Mouse (Mus musculus) CH12.LX (cell line): Measurements from ENCODE around the gene Wdfy3. TPM values are rescaled to one million over a fixed set of nuclear protein-coding genes. Genes with fewer than 3 reads are reported as not detected.

Source experiments
- DNase-seq: peaks from one replicate; pipeline ENCODE4 v3.0.0-alpha.2; 2013; ENCODE audit errors: extremely low read depth
- H3K27ac ChIP-seq: 2 replicates; pipeline ENCODE4 v1.5.1; 2012; ENCODE audit warnings: low read depth, mild to moderate bottlenecking, control low read depth, moderate library complexity; ENCODE audit not compliant: insufficient read depth
- H3K27me3 ChIP-seq: replicated peaks from 2 replicates; pipeline ENCODE3; 2012; ENCODE audit warnings: inconsistent platforms
- H3K36me3 ChIP-seq, 2 experiments: replicated peaks in 1 of 2; 2 replicates each; pipeline versions ENCODE3 to v1.6.1; 2012; ENCODE audit warnings: inconsistent platforms in 1 of 2, low read length in 1 of 2, mild to moderate bottlenecking in 1 of 2, mixed read lengths in 1 of 2, moderate library complexity in 1 of 2; ENCODE audit not compliant: control insufficient read depth in 1 of 2, insufficient read depth in 1 of 2
- H3K4me1 ChIP-seq, 2 experiments: 2 replicates each; pipeline ENCODE4 v1.6.1; 2012; ENCODE audit warnings: inconsistent platforms in 1 of 2, moderate library complexity in 1 of 2; ENCODE audit not compliant: insufficient read depth in 2 of 2, control insufficient read depth in 1 of 2
- H3K4me2 ChIP-seq: 2 replicates; pipeline ENCODE4 v1.6.1; 2012; ENCODE audit warnings: low read depth, mild to moderate bottlenecking, control low read depth; ENCODE audit not compliant: poor library complexity, insufficient read depth, severe bottlenecking
- H3K4me3 ChIP-seq, 3 experiments: fragments of 150-350 bp in 1 of 3; sonication (generic) in 1 of 3; replicated peaks in 1 of 3; 2 replicates each; pipeline versions ENCODE3 to v1.5.1; 2011 to 2012; ENCODE audit warnings: low read depth in 2 of 3, low read length in 2 of 3, mild to moderate bottlenecking in 2 of 3, moderate library complexity in 2 of 3, control low read depth in 1 of 3, improper control_type of control experiment in 1 of 3, inconsistent platforms in 1 of 3, mixed read lengths in 1 of 3; ENCODE audit not compliant: poor library complexity in 1 of 3
- H3K79me2 ChIP-seq: replicated peaks from 2 replicates; pipeline ENCODE4 v1.6.1; 2012; ENCODE audit warnings: mild to moderate bottlenecking, moderate library complexity; ENCODE audit not compliant: control insufficient read depth, poor library complexity, insufficient read depth, severe bottlenecking; ENCODE audit errors: extremely low read depth
- H3K9ac ChIP-seq: 2 replicates; pipeline ENCODE4 v1.6.1; 2012; ENCODE audit warnings: low read depth, mild to moderate bottlenecking, control low read depth, moderate library complexity; ENCODE audit not compliant: insufficient read depth
- H3K9me3 ChIP-seq: replicated peaks from 2 replicates; pipeline ENCODE3; 2012; ENCODE audit warnings: low read length, inconsistent platforms, mixed read lengths
- BHLHE40 ChIP-seq: IDR thresholded peaks from 2 replicates; pipeline ENCODE4 v1.6.1; 2011; ENCODE audit warnings: mild to moderate bottlenecking, low read depth, low read length, improper control_type of control experiment
- CHD1 ChIP-seq: IDR thresholded peaks from 2 replicates; pipeline ENCODE4 v1.6.1; 2012; ENCODE audit warnings: low read depth, low read length, improper control_type of control experiment, inconsistent platforms
- CHD2 ChIP-seq: IDR thresholded peaks from 2 replicates; pipeline ENCODE4 v1.6.1; 2011; ENCODE audit warnings: low read length, improper control_type of control experiment
- CTCF ChIP-seq, 2 experiments: IDR thresholded peaks in 1 of 2; conservative IDR thresholded peaks in 1 of 2; 2 replicates each; pipeline ENCODE4 v1.5.1; 2011 to 2012; ENCODE audit warnings: low read depth in 2 of 2, low read length in 2 of 2, improper control_type of control experiment in 1 of 2, inconsistent platforms in 1 of 2, mild to moderate bottlenecking in 1 of 2, moderate library complexity in 1 of 2
- ETS1 ChIP-seq: conservative IDR thresholded peaks from 2 replicates; pipeline ENCODE4 v1.6.1; 2012; ENCODE audit warnings: low read depth, mild to moderate bottlenecking, inconsistent platforms, low read length, improper control_type of control experiment, moderate library complexity
- GABPA ChIP-seq: IDR thresholded peaks from 2 replicates; pipeline ENCODE4 v1.6.1; 2012; ENCODE audit warnings: low read depth, low read length, improper control_type of control experiment, inconsistent platforms; ENCODE audit not compliant: insufficient replicate concordance
- IRF4 ChIP-seq: IDR thresholded peaks from 2 replicates; pipeline ENCODE4 v1.6.1; 2014; ENCODE audit warnings: low read depth, mild to moderate bottlenecking, inconsistent platforms, low read length, improper control_type of control experiment
- JUND ChIP-seq: conservative IDR thresholded peaks from 2 replicates; pipeline ENCODE4 v1.6.1; 2011; ENCODE audit warnings: low read depth, low read length, improper control_type of control experiment
- KAT2A ChIP-seq: IDR thresholded peaks from 2 replicates; pipeline ENCODE4 v1.6.1; 2012; ENCODE audit warnings: low read length, improper control_type of control experiment, inconsistent platforms; ENCODE audit not compliant: insufficient replicate concordance
- MAX ChIP-seq: IDR thresholded peaks from 2 replicates; pipeline ENCODE4 v1.6.1; 2011; ENCODE audit warnings: low read length, improper control_type of control experiment
- MXI1 ChIP-seq: IDR thresholded peaks from 2 replicates; pipeline ENCODE4 v1.6.1; 2011; ENCODE audit warnings: mild to moderate bottlenecking, low read depth, low read length, improper control_type of control experiment
- MYC ChIP-seq: IDR thresholded peaks from 2 replicates; pipeline ENCODE4 v1.6.1; 2011; ENCODE audit warnings: low read depth, mild to moderate bottlenecking, improper control_type of control experiment, low read length
- NELFE ChIP-seq: IDR thresholded peaks from 2 replicates; pipeline ENCODE4 v1.6.1; 2011; ENCODE audit warnings: low read depth, low read length, improper control_type of control experiment
- PAX5 ChIP-seq: IDR thresholded peaks from 2 replicates; pipeline ENCODE4 v1.6.1; 2012; ENCODE audit warnings: low read length, inconsistent platforms, mixed read lengths
- POLR2A ChIP-seq: IDR thresholded peaks from 2 replicates; pipeline ENCODE4 v1.6.1; 2011; ENCODE audit warnings: low read depth, mild to moderate bottlenecking, improper control_type of control experiment, low read length
- POLR2AphosphoS2 ChIP-seq: IDR thresholded peaks from 2 replicates; pipeline ENCODE4 v1.6.1; 2011; ENCODE audit warnings: low read depth, low read length, improper control_type of control experiment
- RAD21 ChIP-seq: IDR thresholded peaks from 2 replicates; pipeline ENCODE4 v1.6.1; 2011; ENCODE audit warnings: low read depth, mild to moderate bottlenecking, low read length, improper control_type of control experiment, moderate library complexity
- SMC3 ChIP-seq: IDR thresholded peaks from 2 replicates; pipeline ENCODE4 v1.6.1; 2011; ENCODE audit warnings: low read depth, low read length, improper control_type of control experiment
- TBP ChIP-seq: conservative IDR thresholded peaks from 2 replicates; pipeline ENCODE4 v1.6.1; 2011; ENCODE audit warnings: low read depth, low read length, improper control_type of control experiment
- TCF12 ChIP-seq: IDR thresholded peaks from 2 replicates; pipeline ENCODE4 v1.6.1; 2014; ENCODE audit warnings: low read depth, mild to moderate bottlenecking, inconsistent platforms, low read length, improper control_type of control experiment
- ZC3H11A ChIP-seq: IDR thresholded peaks from 2 replicates; pipeline ENCODE4 v1.6.1; 2012; ENCODE audit warnings: low read depth, mild to moderate bottlenecking, inconsistent platforms, low read length, improper control_type of control experiment
- ZKSCAN1 ChIP-seq: IDR thresholded peaks from 2 replicates; pipeline ENCODE4 v1.6.1; 2012; ENCODE audit warnings: low read depth, inconsistent platforms, low read length, improper control_type of control experiment, borderline replicate concordance
- ZNF384 ChIP-seq: IDR thresholded peaks from 2 replicates; pipeline ENCODE4 v1.6.1; 2012; ENCODE audit warnings: low read depth, low read length, improper control_type of control experiment, inconsistent platforms
- dilution Hi-C: fragments of 300-500 bp; cut with MboI; formaldehyde crosslinking; loops from 2 replicates; pipeline ENCODE4 v1.14.3; 2020; ENCODE audit warnings: low sequenced_read_pairs; ENCODE audit not compliant: extremely low pct_unique_long_range_greater_than_20kb, extremely low pct_ligation_motif_present
- in situ Hi-C: fragments of 300-500 bp; cut with MboI; formaldehyde crosslinking; loops from 3 replicates; pipeline ENCODE4 v1.14.3; 2019; ENCODE audit warnings: low sequenced_read_pairs, low pct_ligation_motif_present, low pct_unique_long_range_greater_than_20kb, mixed read lengths
- polyA plus RNA-seq: library from polyadenylated mRNA; unstranded; fragments of >175 nt; gene quantifications from 2 replicates; pipeline ENCODE4 v1.2.1, GENCODE M21; 2012; ENCODE audit warnings: low read depth; ENCODE audit not compliant: insufficient read length
- total RNA-seq, 2 experiments: library from RNA; depleted of rRNA; stranded (reverse); fragments of 300-350 nt in 1 of 2; fragments of >200 nt in 1 of 2; gene quantifications; 2 replicates each; pipeline ENCODE4 v1.2.3; 2012 to 2014

Wdfy3 gene
- total and polyA plus RNA-seq, 3 experiments, result not detected

GRCm38 (mm10) chr5:102001026-102001425 lies 68.7 kb downstream of the Wdfy3 start:
- H3K4me1 ChIP-seq, result no peaks in the 10 kb centered on the region; a peak in 1 of 4 replicates
- H3K9me3 ChIP-seq, result peaks cover 59% of the 10 kb centered on the region
- no peaks in the 10 kb centered on the region for H3K79me2 ChIP-seq
- no peak overlapping the region for H3K4me3 ChIP-seq
- no peak for TF ChIP-seq NELFE
- no peak for TF ChIP-seq CHD2
- TF ChIP-seq TCF12, result no peak
- no peak for TF ChIP-seq PAX5
- TF ChIP-seq ZC3H11A, result no peak
- TF ChIP-seq ZKSCAN1, result no peak
- TF ChIP-seq SMC3, result no peak
- no peak for TF ChIP-seq TBP
- TF ChIP-seq GABPA, result no peak
- TF ChIP-seq ETS1, result no peak
- no peak for TF ChIP-seq KAT2A
- TF ChIP-seq MYC, result no peak
- no peak for TF ChIP-seq POLR2AphosphoS2
- TF ChIP-seq CTCF (conservative IDR thresholded peaks at IDR 0.05 in 1 of 2, IDR thresholded peaks at IDR 0.05 in 1 of 2; ENCODE audit: low read depth in 2 of 2, low read length in 2 of 2), result no peak
- no peak for TF ChIP-seq CHD1
- TF ChIP-seq MXI1, result no peak
- no peak for TF ChIP-seq POLR2A
- no peak overlapping the region for H3K4me2 ChIP-seq
- in situ Hi-C loops, result no loop called here
- H3K27ac ChIP-seq, result no peak overlapping the region
- no peaks in the 10 kb centered on the region for H3K27me3 ChIP-seq
- dilution Hi-C loops, result no loop called here
- H3K9ac ChIP-seq, result no peak overlapping the region
- no peaks in the 10 kb centered on the region for H3K36me3 ChIP-seq
- DNase-seq, result no peak

GRCm38 (mm10) chr5:101998971-101999370 lies 70.8 kb downstream of the Wdfy3 start:
- dilution Hi-C loops (no loop called here), in situ Hi-C loops (no loop called here)
- H3K79me2 ChIP-seq, result no peaks in the 10 kb centered on the region
- H3K27me3 ChIP-seq, result no peaks in the 10 kb centered on the region
- H3K36me3 ChIP-seq, result no peaks in the 10 kb centered on the region
- peaks cover 62% of the 10 kb centered on the region for H3K9me3 ChIP-seq
- H3K4me3 ChIP-seq, result no peak overlapping the region
- H3K4me1 ChIP-seq, result no peaks in the 10 kb centered on the region
- TF ChIP-seq CHD1 (no peak), NELFE (no peak), ZNF384 (no peak), MAX (no peak), JUND (no peak), IRF4 (no peak), SMC3 (no peak), TBP (no peak), POLR2AphosphoS2 (no peak), ZC3H11A (no peak), RAD21 (no peak), BHLHE40 (no peak), ZKSCAN1 (no peak)
- TF ChIP-seq, all 38 proteins: peak for 0
- H3K4me2 ChIP-seq, result no peak overlapping the region
- H3K9ac ChIP-seq, result no peak overlapping the region
- no peak overlapping the region for H3K27ac ChIP-seq
- DNase-seq, result no peak
